Mouse (Mus musculus): ENCODE measurements around the gene Tmem178b.

DNA sequence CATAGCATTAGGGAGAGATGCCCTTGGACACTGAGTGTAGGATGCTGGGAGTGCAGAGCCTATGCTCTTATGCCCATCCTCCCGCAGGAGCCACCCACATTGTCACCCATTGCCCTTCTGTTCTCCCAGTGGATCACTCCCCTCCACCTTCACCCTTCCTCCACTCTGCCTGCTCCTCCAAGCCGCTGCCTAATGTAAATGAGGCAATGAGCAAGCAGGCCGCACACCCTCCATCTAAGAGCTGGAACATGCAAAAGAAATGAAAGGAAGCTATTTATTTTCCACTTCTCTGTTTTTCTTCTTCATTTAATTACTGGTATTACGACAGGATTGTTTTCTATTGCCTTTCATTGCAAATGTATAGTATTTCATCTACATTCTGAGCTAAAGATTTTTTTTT, 142.1 kb downstream of the Tmem178b start:
- TF ChIP-seq POLR2A (IDR thresholded peaks at IDR 0.05; ENCODE audit: insufficient read depth, low read depth, low read length) (no peak), CTCF (IDR thresholded peaks at IDR 0.05; ENCODE audit: insufficient read depth, low read depth, low read length) (no peak)

Data from olfactory bulb, adult 2 months (tissue).